Mouse (Mus musculus): Measurements from ENCODE around the gene Lrch1. TPM values are rescaled to one million over a fixed set of nuclear protein-coding genes. Genes with fewer than 3 reads are reported as not detected.
A peak's percentile ranks its signal among the peaks of the same experiment; 100 is the strongest.

Gene Lrch1
- total and polyA plus RNA-seq, 3 experiments: 2.8 to 6.1 TPM; not detected in 1

DNA sequence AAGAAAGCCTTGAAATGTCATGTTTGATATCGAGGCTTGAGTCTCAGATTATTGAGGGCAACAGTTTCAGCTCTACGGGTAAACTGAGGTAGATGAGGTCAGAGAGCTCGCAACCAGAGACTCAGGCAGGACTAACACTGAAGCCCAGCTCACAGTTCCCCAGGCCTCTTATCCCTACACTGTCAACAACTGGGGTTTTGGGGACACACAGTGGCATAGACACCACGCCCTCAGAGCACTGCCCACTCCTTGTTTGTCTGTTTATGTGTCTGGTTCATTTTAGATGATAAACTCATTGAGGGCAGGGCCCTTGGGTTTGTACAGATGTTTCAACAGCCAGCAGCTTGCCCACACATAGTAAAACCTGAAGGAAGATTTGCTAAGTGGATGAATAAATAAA, 42.2 kb upstream of the Lrch1 start:
- Histone ChIP-seq H3K27ac (ENCODE audit: control insufficient read depth, low read depth, low read length) (no peak overlapping the region), H3K27me3 (ENCODE audit: control insufficient read depth in 1 of 2, insufficient read depth in 2 of 2, low read length in 2 of 2) (peaks cover 0 to 2% of the 10 kb centered on the region in 2 experiments; a peak in 1 of 4 replicates), H3K9ac (ENCODE audit: control insufficient read depth, low read depth, low read length, poor library complexity, severe bottlenecking) (peak overlapping the region; percentile 17; the same call in 1 of the 2 replicates), H3K79me2 (ENCODE audit: control insufficient read depth, insufficient read depth, low read length, poor library complexity) (no peaks in the 10 kb centered on the region), H3K9me3 (replicated peaks; ENCODE audit: insufficient read depth, low read length) (no peaks in the 10 kb centered on the region), H3K36me3 (ENCODE audit: control insufficient read depth in 1 of 2, insufficient read depth in 2 of 2, low read length in 2 of 2) (peaks cover 0 to 9% of the 10 kb centered on the region in 2 experiments; a peak in 1 of 4 replicates), H3K4me3 (ENCODE audit: control insufficient read depth in 1 of 2, insufficient read depth in 1 of 2, low read depth in 2 of 2, low read length in 2 of 2) (no peak overlapping the region), H3K4me1 (ENCODE audit: control insufficient read depth in 1 of 2, insufficient read depth in 2 of 2, low read length in 2 of 2) (peaks cover 5 to 15% of the 10 kb centered on the region in 2 experiments)
- no peak for TF ChIP-seq CHD2 (IDR thresholded peaks at IDR 0.05; ENCODE audit: low read length)
- TF ChIP-seq TCF12 (IDR thresholded peaks at IDR 0.05; ENCODE audit: low read depth, low read length): no peak
- TF ChIP-seq RAD21 (IDR thresholded peaks at IDR 0.05; ENCODE audit: low read depth, low read length): no peak
- TF ChIP-seq POLR2AphosphoS2 (IDR thresholded peaks at IDR 0.05; ENCODE audit: low read length): no peak
- no peak for TF ChIP-seq ZMIZ1 (IDR thresholded peaks at IDR 0.05; ENCODE audit: low read depth, low read length)
- TF ChIP-seq CHD1 (IDR thresholded peaks at IDR 0.05; ENCODE audit: low read depth, low read length): no peak
- DNase-seq (ENCODE audit: low read depth, low spot score): peak; percentile 18

- H3K27me3 ChIP-seq (ENCODE audit: control insufficient read depth in 1 of 2, insufficient read depth in 2 of 2, low read length in 2 of 2): peaks cover 0 to 2% of the 10 kb centered on the region in 2 experiments; a peak in 1 of 4 replicates
- no peaks in the 10 kb centered on the region for H3K79me2 ChIP-seq (ENCODE audit: control insufficient read depth, insufficient read depth, low read length, poor library complexity)
- H3K27ac ChIP-seq (ENCODE audit: control insufficient read depth, low read depth, low read length): no peak overlapping the region; the same call in 1 of the 2 replicates
- no peaks in the 10 kb centered on the region for H3K9me3 ChIP-seq (replicated peaks; ENCODE audit: insufficient read depth, low read length)
- H3K36me3 ChIP-seq (ENCODE audit: control insufficient read depth in 1 of 2, insufficient read depth in 2 of 2, low read length in 2 of 2): peaks cover 0 to 9% of the 10 kb centered on the region in 2 experiments; a peak in 1 of 4 replicates
- peak overlapping the region in 1 of 2 experiments; percentile 21; a peak in 1 of 4 replicates for H3K4me3 ChIP-seq (ENCODE audit: control insufficient read depth in 1 of 2, insufficient read depth in 1 of 2, low read depth in 2 of 2, low read length in 2 of 2)
- H3K9ac ChIP-seq (ENCODE audit: control insufficient read depth, low read depth, low read length, poor library complexity, severe bottlenecking): peak overlapping the region; percentile 17
- TF ChIP-seq USF2 (IDR thresholded peaks at IDR 0.05; ENCODE audit: borderline replicate concordance in 1 of 2, insufficient read depth in 1 of 2, low read depth in 1 of 2, low read length in 2 of 2) (no peak), SIN3A (IDR thresholded peaks at IDR 0.05; ENCODE audit: low read length) (0 out of 2 replicates have a peak, but pooled peaks have one; percentile 6), EP300 (IDR thresholded peaks at IDR 0.05; ENCODE audit: low read depth in 1 of 2, low read length in 2 of 2) (0 out of 4 replicates have a peak, but pooled peaks of 1 of the 2 experiments have one; percentile 22)
- DNase-seq (ENCODE audit: low read depth, low spot score): peak; percentile 78
- peaks cover 5 to 15% of the 10 kb centered on the region in 2 experiments for H3K4me1 ChIP-seq (ENCODE audit: control insufficient read depth in 1 of 2, insufficient read depth in 2 of 2, low read length in 2 of 2)
Observed at GRCm38 (mm10) chr14:74989322-74989721, 41.6 kb upstream of the Lrch1 start.

DNA sequence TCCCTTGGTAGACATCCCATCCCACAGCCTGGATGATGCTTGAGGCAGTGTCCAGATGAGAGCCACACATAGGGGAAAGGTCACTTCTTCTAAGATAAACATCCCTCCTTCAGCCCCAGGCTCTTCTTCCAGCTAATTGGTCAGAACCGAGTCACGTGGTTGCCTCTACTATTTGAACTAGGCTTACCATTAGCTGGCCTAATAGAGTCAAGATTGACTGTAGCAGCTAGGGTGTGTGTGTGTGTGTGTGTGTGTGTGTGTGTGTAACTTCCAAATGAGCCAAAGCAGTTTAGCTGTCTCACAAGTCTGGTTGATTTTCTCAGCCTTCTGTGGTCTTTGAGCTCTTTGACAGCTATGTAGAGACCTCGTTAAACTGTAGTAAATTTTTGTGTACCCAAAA, 38.9 kb upstream of the Lrch1 start:
- Histone ChIP-seq H3K27ac (ENCODE audit: control insufficient read depth, low read depth, low read length) (no peak overlapping the region), H3K27me3 (ENCODE audit: control insufficient read depth in 1 of 2, insufficient read depth in 2 of 2, low read length in 2 of 2) (no peaks in the 10 kb centered on the region), H3K4me1 (ENCODE audit: control insufficient read depth in 1 of 2, insufficient read depth in 2 of 2, low read length in 2 of 2) (peaks cover 8 to 24% of the 10 kb centered on the region in 2 experiments), H3K36me3 (ENCODE audit: control insufficient read depth in 1 of 2, insufficient read depth in 2 of 2, low read length in 2 of 2) (peaks cover 0 to 21% of the 10 kb centered on the region in 2 experiments; a peak in 1 of 4 replicates), H3K4me3 (ENCODE audit: control insufficient read depth in 1 of 2, insufficient read depth in 1 of 2, low read depth in 2 of 2, low read length in 2 of 2) (no peak overlapping the region), H3K9me3 (replicated peaks; ENCODE audit: insufficient read depth, low read length) (no peaks in the 10 kb centered on the region), H3K9ac (ENCODE audit: control insufficient read depth, low read depth, low read length, poor library complexity, severe bottlenecking) (no peak overlapping the region), H3K79me2 (ENCODE audit: control insufficient read depth, insufficient read depth, low read length, poor library complexity) (no peaks in the 10 kb centered on the region)
- TF ChIP-seq RAD21 (IDR thresholded peaks at IDR 0.05; ENCODE audit: low read depth, low read length) (no peak), SMC3 (IDR thresholded peaks at IDR 0.05; ENCODE audit: low read depth, low read length) (no peak), USF2 (IDR thresholded peaks at IDR 0.05; ENCODE audit: borderline replicate concordance in 1 of 2, insufficient read depth in 1 of 2, low read depth in 1 of 2, low read length in 2 of 2) (no peak), TAL1 (IDR thresholded peaks at IDR 0.05; ENCODE audit: low read length) (no peak), CTCF (IDR thresholded peaks at IDR 0.05 in 2 of 3, conservative IDR thresholded peaks at IDR 0.05 in 1 of 3; ENCODE audit: control insufficient read depth in 1 of 3, insufficient read depth in 1 of 3, low read depth in 2 of 3, low read length in 3 of 3, poor library complexity in 1 of 3, severe bottlenecking in 1 of 3) (no peak)
- DNase-seq (ENCODE audit: low read depth, low spot score): no peak
